Mouse (Mus musculus) ES-Bruce4 (cell line): Measurements from ENCODE around the gene Ccdc159.

ENCODE experiments used
- CTCF ChIP-seq: IDR thresholded peaks from one replicate; pipeline ENCODE4 v1.8.1; 2011; ENCODE audit warnings: low read depth, low read length
- POLR2A ChIP-seq: IDR thresholded peaks from one replicate; pipeline ENCODE4 v1.8.1; 2011; ENCODE audit warnings: low read length; ENCODE audit not compliant: insufficient read depth

DNA sequence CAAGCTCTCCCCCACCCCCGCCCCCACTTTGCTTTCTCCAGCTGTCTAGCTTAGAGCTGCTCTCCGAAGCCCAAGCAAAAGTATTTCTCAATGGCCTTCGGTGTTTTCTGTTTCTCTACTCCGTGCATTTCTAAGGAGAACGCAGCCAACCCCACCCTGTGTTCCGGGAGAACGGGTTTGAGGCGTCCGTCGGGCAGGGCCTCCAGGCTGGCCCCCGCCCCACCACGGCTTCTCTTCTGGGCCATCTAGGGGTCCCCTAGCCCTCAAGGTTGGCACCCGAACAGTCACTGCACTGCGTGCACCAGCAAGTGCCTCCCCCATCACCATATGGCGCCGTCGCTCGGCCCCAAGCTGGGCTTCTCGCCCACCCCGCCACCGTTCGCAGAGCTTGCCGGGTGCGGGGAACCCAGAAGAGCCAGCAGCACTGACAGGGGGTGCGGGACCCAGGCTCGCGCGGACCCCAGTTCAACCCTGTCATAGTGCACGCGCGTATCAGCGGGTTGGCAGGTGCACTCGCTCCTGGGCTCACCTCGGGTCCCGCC, 9.7 kb upstream of the Ccdc159 start:
- no peak for TF ChIP-seq POLR2A
- no peak for TF ChIP-seq CTCF
